Comparison of ENCODE assay signal across 8 mouse cellular contexts in the genomic region with DNA sequence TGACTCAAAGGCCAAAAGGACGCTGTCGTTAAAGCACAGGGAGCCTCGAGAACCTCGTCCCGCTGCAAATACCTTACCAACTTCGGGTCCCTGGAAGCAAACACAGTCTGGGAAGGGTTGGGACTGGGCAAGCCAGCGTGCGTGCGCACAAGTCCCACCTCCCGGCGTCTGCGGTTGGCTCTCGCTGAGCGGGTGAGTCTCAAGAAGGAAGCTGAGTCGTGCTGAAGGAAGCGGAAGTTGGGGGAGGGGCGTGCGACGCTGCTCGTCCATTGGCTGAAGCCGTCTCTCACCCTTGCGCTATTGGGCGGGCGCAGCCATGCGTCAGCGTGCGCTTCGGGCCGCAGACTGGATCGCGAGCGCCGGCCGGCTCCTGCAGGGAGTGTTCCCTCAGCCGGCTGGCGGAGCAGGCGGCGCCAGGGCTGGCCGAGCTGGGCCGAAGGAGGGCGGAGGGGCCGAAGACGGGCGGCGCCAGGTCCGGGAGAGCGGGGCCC. TPM values are rescaled to one million over a fixed set of nuclear protein-coding genes. Genes with fewer than 3 reads are reported as not detected.
DNase-seq lines count a peak whose midpoint lies in the region; ATAC-seq lines count a peak whose summit lies in the region.

A gene (plus strand): TSS at position 366 of the 491 bp plus-strand sequence.

- DNase-seq in adrenal gland, adult (ENCODE audit: inconsistent age in 2 of 2, low spot score in 1 of 2), result peak; percentile 99 to 100
- peak; percentile 99 for DNase-seq in embryo, embryonic 10.5 days (ENCODE audit: low spot score)
- DNase-seq in gastrocnemius, postnatal 14 days, result peak; percentile 99
- peak; percentile 99 to 100 for DNase-seq in left cerebral cortex, postnatal 10 days (ENCODE audit: extremely low spot score in 1 of 2, low spot score in 2 of 2)
- peak; percentile 99 for DNase-seq in right cerebral cortex, postnatal 25 days
- peak; percentile 99 for DNase-seq in urinary bladder, postnatal 4 days (ENCODE audit: low spot score in 2 of 2)

- intact Hi-C loops in gastrocnemius, postnatal 14 days (cut with DNase I; ENCODE audit: low total_unique reads), result no loop called here
- intact Hi-C loops in left cerebral cortex, postnatal 10 days (cut with DNase I), result no loop called here

- peak; percentile 100 for ATAC-seq in inflammation-experienced regulatory T-cells, adult 6 months
- ATAC-seq in megakaryocyte-erythroid progenitor cell, adult 5-6 weeks (replicated peaks; ENCODE audit: low FRiP score, low TSS enrichment, poor library complexity, severe bottlenecking), result peak; percentile 97

RNA-seq across cellular contexts. Expression of the gene that starts here (rescaled TPM):
- 10 to 100 TPM; 26.8 to 29.0 TPM for total RNA-seq in gastrocnemius, postnatal 14 days (2021)
- polyA plus RNA-seq in inflammation-experienced regulatory T-cells, adult 6 months (2017; shearing (Covaris generic)), result 10 to 100 TPM; 17.6 to 34.1 (median 20.7) TPM
- total RNA-seq in left cerebral cortex, postnatal 10 days (2021), result 100 to 1,000 TPM; 137 TPM
- total RNA-seq in megakaryocyte-erythroid progenitor cell, adult 5-6 weeks (2014; fragmentation: Nextera tagmentation), result 41.7 and 59.7 TPM in 2 replicates
- total RNA-seq in megakaryocyte-erythroid progenitor cell, adult 5-6 weeks (2017), result 30.8 and 51.5 TPM in 2 replicates

Comparison
In these comparisons a context has a peak if more than half of its experiments do, and no peak if none do; other contexts are left out.
1. Peak in every context shown above with its lines: DNase-seq and ATAC-seq.